Mouse (Mus musculus) heart, postnatal 0 days (tissue): Measurements from ENCODE around the gene Pfkl.

Experiments used
- CTCF ChIP-seq: IDR thresholded peaks from 2 replicates; pipeline ENCODE4 v1.5.1; 2016; ENCODE audit warnings: antibody characterized with exemption, control low read depth, low read depth
- EP300 ChIP-seq: IDR thresholded peaks from 2 replicates; pipeline ENCODE4 v1.6.1; 2016; ENCODE audit warnings: antibody characterized with exemption, low read depth

- TF ChIP-seq CTCF, result no peak
- TF ChIP-seq EP300, result no peak
Measured at GRCm38 (mm10) chr10:78010335-78010734, 452 bp upstream of the Pfkl start.
